Mouse (Mus musculus) stomach, embryonic 15.5 days (tissue): ENCODE measurements around the gene Max. TPM values are rescaled to one million over a fixed set of nuclear protein-coding genes. Genes with fewer than 3 reads are reported as not detected.
A peak's percentile ranks its signal among the peaks of the same experiment; 100 is the strongest.

Source experiments
- ATAC-seq: fragments of 200-750 bp; cut with Nextera tagmentation; 2 replicates; pipeline ENCODE4 v1.8.0; 2017; ENCODE audit warnings: low read depth, moderate number of reproducible peaks, moderate TSS enrichment; ENCODE audit not compliant: insufficient read depth, low FRiP score
- H3K27ac ChIP-seq: fragments of 300-500 bp; sonication (generic); 2 replicates; pipeline ENCODE4 v1.5.1; 2015; ENCODE audit warnings: mild to moderate bottlenecking, inconsistent platforms
- H3K27me3 ChIP-seq: fragments of 300-500 bp; sonication (generic); replicated peaks from 2 replicates; pipeline ENCODE4 v1.6.1; 2015; ENCODE audit warnings: inconsistent platforms
- H3K36me3 ChIP-seq: fragments of 300-500 bp; sonication (generic); 2 replicates; pipeline ENCODE4 v1.6.1; 2015; ENCODE audit warnings: inconsistent platforms
- H3K4me1 ChIP-seq: fragments of 300-500 bp; sonication (generic); 2 replicates; pipeline ENCODE4 v1.6.1; 2015; ENCODE audit warnings: inconsistent platforms
- H3K4me2 ChIP-seq: fragments of 300-500 bp; sonication (generic); 2 replicates; pipeline ENCODE4 v1.6.1; 2015; ENCODE audit warnings: mild to moderate bottlenecking, inconsistent platforms
- H3K4me3 ChIP-seq: fragments of 300-500 bp; sonication (generic); replicated peaks from 2 replicates; pipeline ENCODE4 v1.5.1; 2015; ENCODE audit warnings: inconsistent platforms
- H3K9ac ChIP-seq: fragments of 300-500 bp; sonication (generic); 2 replicates; pipeline ENCODE4 v1.6.1; 2015; ENCODE audit warnings: inconsistent platforms
- H3K9me3 ChIP-seq: fragments of 300-500 bp; sonication (generic); 2 replicates; pipeline ENCODE4 v1.6.1; 2016; ENCODE audit warnings: inconsistent platforms
- WGBS: fragments of 180-500 bp; shearing (Covaris S2); methylation state at CpG from one replicate; pipeline ENCODE4 v1.1.7; 2015; 5-methylcytosine and 5-hydroxymethylcytosine counted together
- polyA plus RNA-seq: library from polyadenylated mRNA; unstranded; fragments of >200 nt; fragmentation: Nextera tagmentation; extraction: Ambion mirVana; gene quantifications from 2 replicates; pipeline ENCODE4 v1.2.1, GENCODE M21; 2015

Max gene
- 12.9 and 13.0 TPM in 2 replicates for polyA plus RNA-seq

DNA sequence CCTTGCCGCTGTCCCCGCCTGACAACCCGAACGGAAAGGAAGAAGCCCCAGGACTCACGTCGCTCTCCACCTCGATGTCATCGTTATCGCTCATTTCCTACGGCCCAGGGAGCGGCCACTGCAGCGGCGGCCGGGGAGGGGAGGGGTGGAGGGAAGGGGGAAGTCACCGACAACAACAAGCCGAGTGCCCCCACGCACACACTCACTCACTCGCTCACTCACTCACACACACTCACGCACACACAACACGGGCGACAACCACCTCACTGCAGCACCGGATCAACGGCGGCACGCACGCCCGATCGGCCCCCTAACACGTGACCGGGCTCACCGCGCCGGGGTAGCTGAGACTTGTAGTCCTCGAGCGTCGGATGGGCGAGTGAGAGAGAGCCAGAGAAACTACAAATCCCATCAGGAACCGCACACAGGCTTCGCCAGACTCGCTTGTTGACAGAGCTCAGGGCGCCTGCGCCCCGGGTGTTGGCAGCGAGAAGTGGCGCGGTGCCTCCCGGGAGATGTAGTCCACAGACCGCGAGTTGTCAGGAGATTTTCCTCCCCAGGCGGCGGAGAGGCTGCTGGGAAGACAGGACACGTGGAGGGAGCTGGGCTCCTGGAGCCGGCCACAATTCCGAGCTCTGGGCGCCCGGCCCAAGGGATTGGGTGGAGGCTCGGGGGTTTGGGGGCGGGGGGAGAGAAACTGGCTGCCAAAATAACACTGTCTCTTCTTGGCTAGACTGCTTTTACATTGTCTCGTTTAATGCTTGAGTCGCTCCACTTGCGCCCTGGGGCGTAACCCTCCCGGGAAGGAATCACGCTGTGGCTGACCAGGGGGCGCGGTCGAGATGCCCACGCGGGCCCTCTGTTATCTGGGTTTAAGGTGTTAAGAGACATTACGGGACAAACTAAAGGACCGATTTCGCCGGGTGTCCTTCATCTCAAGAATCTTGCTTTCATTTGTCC is at the start of gene Max:
Max (minus strand) TSS at position 270 of the 960 bp plus-strand sequence.
- Histone ChIP-seq H3K4me1 (peaks cover 10% of the 10 kb centered on the region), H3K27me3 (no peaks in the 10 kb centered on the region), H3K4me2 (peak within 1 kb of the TSS; percentile 91), H3K36me3 (0 out of 2 replicates have a peak, but pooled peaks cover 7% of the 10 kb centered on the region), H3K9me3 (no peaks in the 10 kb centered on the region), H3K27ac (peak within 1 kb of the TSS; percentile 51), H3K4me3 (peak within 1 kb of the TSS; percentile 85), H3K9ac (peak within 1 kb of the TSS; percentile 88)
- peak; percentile 99 for ATAC-seq
- under 1% methylated on average over 70 of the region's 73 CpGs for WGBS

- ATAC-seq = no peak
- Histone ChIP-seq H3K4me3 (no peak overlapping the region), H3K4me2 (no peak overlapping the region), H3K27me3 (no peaks in the 10 kb centered on the region), H3K4me1 (no peaks in the 10 kb centered on the region), H3K36me3 (no peaks in the 10 kb centered on the region), H3K9ac (no peak overlapping the region), H3K9me3 (no peaks in the 10 kb centered on the region), H3K27ac (no peak overlapping the region)
- WGBS = 50% methylated on average over 6 of the region's 6 CpGs
These were observed 49.2 kb upstream of the Max start for GRCm38 (mm10) chr12:77011092-77011720.

DNA sequence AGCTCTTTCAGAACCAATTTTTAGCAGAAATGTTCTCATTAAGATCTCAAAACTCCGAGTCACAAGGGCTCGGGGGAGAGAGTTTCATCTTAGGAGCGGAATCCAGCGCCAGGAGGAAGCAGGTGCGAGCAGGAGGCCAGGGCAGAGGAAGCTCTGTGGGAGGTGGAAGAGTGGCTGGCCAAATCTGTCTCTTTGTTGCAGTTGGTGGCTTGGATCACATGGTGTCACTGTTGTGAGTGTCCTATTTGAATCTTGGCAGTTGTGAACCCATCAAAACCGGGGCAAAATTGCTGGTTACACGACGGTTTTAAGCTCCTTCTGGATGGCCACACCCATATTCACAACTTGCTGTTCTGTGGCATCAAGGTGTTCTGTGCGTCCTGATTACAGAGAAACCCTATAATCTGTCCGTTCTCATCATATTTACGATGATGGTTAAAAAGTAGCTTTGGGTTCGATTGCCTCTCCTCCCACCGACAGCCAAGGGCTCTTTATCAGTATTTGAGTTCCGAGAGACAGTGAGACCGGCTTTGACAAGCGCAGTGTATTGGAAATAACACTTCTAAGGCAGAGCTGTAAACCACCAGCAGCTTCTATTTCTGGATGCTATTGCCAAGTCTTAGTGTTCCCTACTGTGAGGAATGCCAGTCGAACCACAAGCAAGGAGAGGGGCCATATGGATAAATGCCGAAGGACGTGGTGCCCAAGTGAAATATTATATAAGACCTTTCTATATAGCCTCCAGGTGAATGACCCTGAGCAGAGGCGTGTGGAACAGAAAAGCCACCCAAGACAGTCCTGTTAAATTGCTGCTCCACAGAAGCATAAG is 47.4 kb upstream of the Max start:
- no peaks in the 10 kb centered on the region for H3K27me3 ChIP-seq
- 59% methylated on average over 20 of the region's 20 CpGs for WGBS
- no peaks in the 10 kb centered on the region for H3K9me3 ChIP-seq
- no peak overlapping the region for H3K27ac ChIP-seq
- ATAC-seq = no peak
- no peak overlapping the region for H3K4me3 ChIP-seq
- H3K4me1 ChIP-seq = no peaks in the 10 kb centered on the region
- H3K36me3 ChIP-seq = no peaks in the 10 kb centered on the region
- H3K4me2 ChIP-seq = no peak overlapping the region
- H3K9ac ChIP-seq = no peak overlapping the region

GRCm38 (mm10) chr12:77004893-77005292 is 42.9 kb upstream of the Max start:
- WGBS = 43% methylated on average over 10 of the region's 10 CpGs
- no peak overlapping the region for H3K27ac ChIP-seq
- H3K4me3 ChIP-seq = no peak overlapping the region
- no peaks in the 10 kb centered on the region for H3K27me3 ChIP-seq
- no peak overlapping the region for H3K9ac ChIP-seq
- H3K9me3 ChIP-seq = no peaks in the 10 kb centered on the region
- H3K36me3 ChIP-seq = no peaks in the 10 kb centered on the region
- no peak for ATAC-seq
- H3K4me2 ChIP-seq = no peak overlapping the region
- H3K4me1 ChIP-seq = no peaks in the 10 kb centered on the region

- H3K9me3 ChIP-seq = no peaks in the 10 kb centered on the region
- ATAC-seq = no peak
- no peak overlapping the region for H3K27ac ChIP-seq
- H3K4me3 ChIP-seq = no peak overlapping the region
- WGBS = 78% methylated on average over 8 of the region's 8 CpGs
- H3K4me1 ChIP-seq = no peaks in the 10 kb centered on the region
- no peaks in the 10 kb centered on the region for H3K36me3 ChIP-seq
- H3K9ac ChIP-seq = no peak overlapping the region
- no peak overlapping the region for H3K4me2 ChIP-seq
- no peaks in the 10 kb centered on the region for H3K27me3 ChIP-seq
These were observed 40.7 kb upstream of the Max start for GRCm38 (mm10) chr12:77002551-77003228.

GRCm38 (mm10) chr12:77001312-77001711 is 39.3 kb upstream of the Max start:
- Histone ChIP-seq H3K9me3 (no peaks in the 10 kb centered on the region), H3K36me3 (no peaks in the 10 kb centered on the region), H3K4me1 (no peaks in the 10 kb centered on the region), H3K27ac (no peak overlapping the region), H3K4me2 (no peak overlapping the region), H3K27me3 (no peaks in the 10 kb centered on the region), H3K4me3 (no peak overlapping the region), H3K9ac (no peak overlapping the region)
- 71% methylated on average over 1 of the region's 1 CpGs for WGBS
- ATAC-seq = no peak

GRCm38 (mm10) chr12:77000705-77001284 is 38.8 kb upstream of the Max start:
- Histone ChIP-seq H3K27me3 (no peaks in the 10 kb centered on the region), H3K4me1 (no peaks in the 10 kb centered on the region), H3K9me3 (no peaks in the 10 kb centered on the region), H3K9ac (no peak overlapping the region), H3K4me3 (no peak overlapping the region), H3K36me3 (no peaks in the 10 kb centered on the region), H3K27ac (no peak overlapping the region), H3K4me2 (no peak overlapping the region)
- 20% methylated on average over 6 of the region's 6 CpGs for WGBS
- ATAC-seq = no peak

DNA sequence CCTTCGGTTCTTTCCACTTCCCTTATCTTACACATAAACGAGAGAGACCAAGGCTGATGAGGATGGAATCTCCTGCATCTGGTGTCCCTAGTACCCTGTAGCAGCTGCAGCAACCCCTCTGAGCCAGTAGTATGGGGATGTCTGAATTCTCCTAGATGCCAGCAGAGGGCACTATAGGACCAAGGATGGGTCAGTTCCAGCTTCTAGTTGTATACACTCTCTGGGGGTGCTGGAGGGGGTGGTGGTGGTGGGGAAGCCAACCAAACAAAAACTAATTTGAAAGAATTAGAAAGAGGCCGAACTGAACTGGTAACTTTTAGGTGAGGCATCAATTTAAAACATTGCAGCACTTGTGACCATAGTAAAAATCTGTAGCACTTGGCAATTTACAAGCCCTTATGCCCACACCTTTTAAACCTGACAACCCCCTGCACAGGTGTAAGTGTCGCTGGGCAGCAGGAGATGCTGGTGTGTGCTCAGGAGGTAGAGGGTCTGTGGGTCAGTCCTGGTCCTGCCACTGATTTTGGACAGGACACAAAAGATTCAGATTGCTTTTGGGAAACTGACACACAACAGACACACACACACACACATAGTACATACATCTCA is 38.2 kb upstream of the Max start:
- 14% methylated on average over 4 of the region's 4 CpGs for WGBS
- peak; percentile 60; the same call in 1 of the 2 replicates for ATAC-seq
- H3K9ac ChIP-seq = no peak overlapping the region

GRCm38 (mm10) chr12:76994766-76995165 is 32.8 kb upstream of the Max start:
- Histone ChIP-seq H3K9me3 (no peaks in the 10 kb centered on the region), H3K27ac (no peak overlapping the region), H3K4me1 (no peaks in the 10 kb centered on the region), H3K9ac (no peak overlapping the region), H3K27me3 (no peaks in the 10 kb centered on the region), H3K36me3 (no peaks in the 10 kb centered on the region), H3K4me3 (no peak overlapping the region), H3K4me2 (no peak overlapping the region)
- no peak for ATAC-seq
- WGBS = 89% methylated on average over 5 of the region's 5 CpGs

More for the DNA sequence above, 38.2 kb upstream of the Max start:
- Histone ChIP-seq H3K36me3 (no peaks in the 10 kb centered on the region), H3K4me1 (no peaks in the 10 kb centered on the region), H3K9me3 (no peaks in the 10 kb centered on the region), H3K27me3 (no peaks in the 10 kb centered on the region), H3K27ac (no peak overlapping the region), H3K4me3 (no peak overlapping the region), H3K4me2 (no peak overlapping the region)

GRCm38 (mm10) chr12:76992891-76993529 is 31.0 kb upstream of the Max start:
- H3K9me3 ChIP-seq = no peaks in the 10 kb centered on the region
- H3K27ac ChIP-seq = no peak overlapping the region
- H3K4me1 ChIP-seq = no peaks in the 10 kb centered on the region
- H3K27me3 ChIP-seq = no peaks in the 10 kb centered on the region
- no peak for ATAC-seq
- no peaks in the 10 kb centered on the region for H3K36me3 ChIP-seq
- 89% methylated on average over 16 of the region's 16 CpGs for whole genome bisulfite sequencing
- no peak overlapping the region for H3K4me2 ChIP-seq
- H3K9ac ChIP-seq = no peak overlapping the region
- H3K4me3 ChIP-seq = no peak overlapping the region
